Mouse (Mus musculus) liver, adult 2 months (tissue): ENCODE data around the gene Sptbn2.

Experiments
- CTCF ChIP-seq: fragments of 200-500 bp; IDR thresholded peaks from 2 replicates; pipeline ENCODE4 v1.5.1; 2011; ENCODE audit warnings: low read depth, low read length, control low read depth
- POLR2A ChIP-seq: fragments of 200-500 bp; IDR thresholded peaks from 2 replicates; pipeline ENCODE4 v1.6.1; 2011; ENCODE audit warnings: low read length, control low read depth; ENCODE audit not compliant: insufficient read depth; ENCODE audit errors: extremely low read depth

- TF ChIP-seq CTCF (no peak), POLR2A (no peak)
Measured at GRCm38 (mm10) chr19:4698856-4699255, 12.1 kb upstream of the Sptbn2 start.
